Mouse (Mus musculus) urinary bladder, postnatal 0 days (tissue): ENCODE results near the gene Lypd5. TPM values are rescaled to one million over a fixed set of nuclear protein-coding genes. Genes with fewer than 3 reads are reported as not detected.

Source experiments
- microRNA-seq: library from miRNA; unstranded; fragments of <30 nt; microRNA quantifications from one replicate; pipeline ENCODE4, GENCODE M21; 2016
- polyA plus RNA-seq: library from polyadenylated mRNA; unstranded; fragments of >200 nt; fragmentation: Nextera tagmentation; extraction: Ambion mirVana; gene quantifications from 2 replicates; pipeline ENCODE4 v1.2.1, GENCODE M21; 2015

Lypd5 gene
- polyA plus RNA-seq = 0.54 and 0.85 TPM in 2 replicates

GRCm38 (mm10) chr7:24348896-24349295 lies at the start of gene Lypd5:
Lypd5 (plus strand) TSS chr7:24349196.

GRCm38 (mm10) chr7:24300771-24301282 lies 48.2 kb upstream of the Lypd5 start, which contains the start of gene Zfp61:
Zfp61 (minus strand) TSS chr7:24301232.

GRCm38 (mm10) chr7:24316567-24317092 lies 32.4 kb upstream of the Lypd5 start, which contains the start of gene Zfp94:
Zfp94 (minus strand) TSS chr7:24316666.

GRCm38 (mm10) chr7:24333304-24333986 lies 15.6 kb upstream of the Lypd5 start, which contains the start of gene Tescl:
Tescl (minus strand) TSS chr7:24333936.

GRCm38 (mm10) chr7:24369731-24370541 lies 20.9 kb downstream of the Lypd5 start, which contains the start of gene Kcnn4:
Kcnn4 (plus strand) TSS chr7:24370263.

GRCm38 (mm10) chr7:24399256-24400081 lies 50.5 kb downstream of the Lypd5 start, which contains the start of gene Smg9:
Smg9 (plus strand) TSS chr7:24399619.

Small RNA genes lying within 50 kb of the gene (microRNA-seq; reads per million reads assigned to microRNA genes)
- not detected for gene Gm27592

Other genes starting within 250 kb of the Lypd5 start
- 2.5 and 3.2 TPM in 2 replicates for gene Zfp112, start 236.9 kb upstream of the Lypd5 start, polyA plus RNA-seq
- 6.7 TPM in 2 replicates for gene Zfp235, start 215.0 kb upstream of the Lypd5 start, polyA plus RNA-seq
- 1.3 TPM in 2 replicates for gene Zfp114, start 174.1 kb upstream of the Lypd5 start, polyA plus RNA-seq
- 3.4 and 5.8 TPM in 2 replicates for gene Zfp111, start 137.8 kb upstream of the Lypd5 start, polyA plus RNA-seq
- 1.4 and 1.6 TPM in 2 replicates for gene Zfp109, start 111.6 kb upstream of the Lypd5 start, polyA plus RNA-seq
- 1.3 and 1.9 TPM in 2 replicates for gene Zfp108, start 94.4 kb upstream of the Lypd5 start, polyA plus RNA-seq
- gene Zfp93, start 78.8 kb upstream of the Lypd5 start, polyA plus RNA-seq = 4.3 and 4.6 TPM in 2 replicates
- 9.9 and 10.5 TPM in 2 replicates for gene Zfp61, start 48.0 kb upstream of the Lypd5 start, polyA plus RNA-seq
- gene Zfp94, start 32.5 kb upstream of the Lypd5 start, polyA plus RNA-seq = 4.0 and 4.7 TPM in 2 replicates
- gene Tescl, start 15.3 kb upstream of the Lypd5 start, polyA plus RNA-seq = 0.31 TPM in 1 of 2 replicates, not detected in the other
- gene Kcnn4, start 21.1 kb downstream of the Lypd5 start, polyA plus RNA-seq = 6.5 and 10.8 TPM in 2 replicates
- 16.0 and 19.1 TPM in 2 replicates for gene Smg9, start 50.4 kb downstream of the Lypd5 start, polyA plus RNA-seq
- 0.08 TPM in 1 of 2 replicates, not detected in the other for gene Irgc1, start 103.1 kb downstream of the Lypd5 start, polyA plus RNA-seq
- gene Plaur, start 113.3 kb downstream of the Lypd5 start, polyA plus RNA-seq = 34.6 and 58.9 TPM in 2 replicates
- gene Cadm4, start 132.8 kb downstream of the Lypd5 start, polyA plus RNA-seq = 1.9 and 2.9 TPM in 2 replicates
- gene Zfp428, start 157.8 kb downstream of the Lypd5 start, polyA plus RNA-seq = 15.6 and 20.1 TPM in 2 replicates
- gene AC161166.1, start 163.3 kb downstream of the Lypd5 start, polyA plus RNA-seq = 0.11 TPM in 1 of 2 replicates, not detected in the other
- gene Irgq, start 181.5 kb downstream of the Lypd5 start, polyA plus RNA-seq = 3.1 and 3.2 TPM in 2 replicates
- gene Pinlyp, start 196.9 kb downstream of the Lypd5 start, polyA plus RNA-seq = 0.19 TPM in 1 of 2 replicates, not detected in the other
- gene Xrcc1, start 197.1 kb downstream of the Lypd5 start, polyA plus RNA-seq = 33.5 and 36.6 TPM in 2 replicates
- gene Ethe1, start 238.3 kb downstream of the Lypd5 start, polyA plus RNA-seq = 82.4 and 97.2 TPM in 2 replicates
- 3.2 and 3.6 TPM in 2 replicates for gene Zfp575, start 238.4 kb downstream of the Lypd5 start, polyA plus RNA-seq